Mouse (Mus musculus): ENCODE results near the gene Frmd4b. TPM values are rescaled to one million over a fixed set of nuclear protein-coding genes. Genes with fewer than 3 reads are reported as not detected.

Frmd4b gene
- total and polyA plus RNA-seq, 3 experiments, result 0.13 to 0.70 (median 0.13) TPM

GRCm38 (mm10) chr6:97400446-97400845, 216.9 kb downstream of the Frmd4b start:
- DNase-seq (ENCODE audit: extremely low read depth), result no peak
- H3K36me3 ChIP-seq (replicated peaks in 1 of 2; ENCODE audit: control insufficient read depth in 1 of 2, insufficient read depth in 1 of 2, low read length in 1 of 2), result no peaks in the 10 kb centered on the region
- no peaks in the 10 kb centered on the region for H3K9me3 ChIP-seq (replicated peaks; ENCODE audit: low read length)
- in situ Hi-C loops (cut with MboI; ENCODE audit: low pct_ligation_motif_present, low pct_unique_long_range_greater_than_20kb, low sequenced_read_pairs) (loop anchor here (10.0 kb wide), 1 partner anchor 106 kb away; no protein-coding TSS in a partner anchor), dilution Hi-C loops (cut with MboI; ENCODE audit: extremely low pct_ligation_motif_present, extremely low pct_unique_long_range_greater_than_20kb, low sequenced_read_pairs) (no loop called here)
- no peak overlapping the region for H3K4me3 ChIP-seq (replicated peaks in 1 of 3; ENCODE audit: low read depth in 2 of 3, low read length in 2 of 3, poor library complexity in 1 of 3)
- H3K4me2 ChIP-seq (ENCODE audit: insufficient read depth, low read depth, poor library complexity, severe bottlenecking), result no peak overlapping the region
- H3K27me3 ChIP-seq (replicated peaks), result no peaks in the 10 kb centered on the region
- H3K79me2 ChIP-seq (replicated peaks; ENCODE audit: control insufficient read depth, extremely low read depth, insufficient read depth, poor library complexity, severe bottlenecking), result no peaks in the 10 kb centered on the region
- TF ChIP-seq NRF1 (IDR thresholded peaks at IDR 0.05; ENCODE audit: low read depth, low read length), result no peak
- TF ChIP-seq MAZ (IDR thresholded peaks at IDR 0.05; ENCODE audit: low read depth, low read length), result no peak
- TF ChIP-seq ZNF384 (IDR thresholded peaks at IDR 0.05; ENCODE audit: low read depth, low read length), result no peak
- TF ChIP-seq ZMIZ1 (IDR thresholded peaks at IDR 0.05; ENCODE audit: low read depth, low read length), result no peak
- TF ChIP-seq TCF12 (IDR thresholded peaks at IDR 0.05; ENCODE audit: low read depth, low read length), result no peak
- no peak for TF ChIP-seq NELFE (IDR thresholded peaks at IDR 0.05; ENCODE audit: low read depth, low read length)
- no peak for TF ChIP-seq BHLHE40 (IDR thresholded peaks at IDR 0.05; ENCODE audit: low read depth, low read length)
- no peak for TF ChIP-seq CHD1 (IDR thresholded peaks at IDR 0.05; ENCODE audit: low read depth, low read length)
- TF ChIP-seq GABPA (IDR thresholded peaks at IDR 0.05; ENCODE audit: insufficient replicate concordance, low read depth, low read length), result no peak
- TF ChIP-seq E2F4 (IDR thresholded peaks at IDR 0.05; ENCODE audit: insufficient replicate concordance, low read depth, low read length), result no peak
- TF ChIP-seq HCFC1 (IDR thresholded peaks at IDR 0.05; ENCODE audit: low read depth, low read length), result no peak
- TF ChIP-seq ZC3H11A (IDR thresholded peaks at IDR 0.05; ENCODE audit: low read depth, low read length), result no peak
- no peak for TF ChIP-seq POLR2A (IDR thresholded peaks at IDR 0.05; ENCODE audit: low read depth, low read length)
- no peak for TF ChIP-seq ELF1 (IDR thresholded peaks at IDR 0.05; ENCODE audit: low read depth, low read length)
- TF ChIP-seq MYC (IDR thresholded peaks at IDR 0.05; ENCODE audit: low read depth, low read length), result no peak
- TF ChIP-seq JUN (IDR thresholded peaks at IDR 0.05; ENCODE audit: insufficient read depth, low read depth, low read length), result no peak
- no peak overlapping the region for H3K9ac ChIP-seq (ENCODE audit: insufficient read depth, low read depth)
- peaks cover 2 to 10% of the 10 kb centered on the region in 2 experiments; a peak in 3 of 4 replicates for H3K4me1 ChIP-seq (ENCODE audit: control insufficient read depth in 1 of 2, insufficient read depth in 2 of 2)
- H3K27ac ChIP-seq (ENCODE audit: insufficient read depth, low read depth), result no peak overlapping the region

GRCm38 (mm10) chr6:97397935-97398334, 219.4 kb downstream of the Frmd4b start:
- no peak overlapping the region for H3K4me3 ChIP-seq (replicated peaks in 1 of 3; ENCODE audit: low read depth in 2 of 3, low read length in 2 of 3, poor library complexity in 1 of 3)
- H3K9me3 ChIP-seq (replicated peaks; ENCODE audit: low read length), result no peaks in the 10 kb centered on the region
- no peaks in the 10 kb centered on the region for H3K79me2 ChIP-seq (replicated peaks; ENCODE audit: control insufficient read depth, extremely low read depth, insufficient read depth, poor library complexity, severe bottlenecking)
- H3K27ac ChIP-seq (ENCODE audit: insufficient read depth, low read depth), result no peak overlapping the region
- peaks cover 2 to 10% of the 10 kb centered on the region in 2 experiments; a peak in 3 of 4 replicates for H3K4me1 ChIP-seq (ENCODE audit: control insufficient read depth in 1 of 2, insufficient read depth in 2 of 2)
- no peak for DNase-seq (ENCODE audit: extremely low read depth)
- H3K27me3 ChIP-seq (replicated peaks), result no peaks in the 10 kb centered on the region
- no peak overlapping the region for H3K4me2 ChIP-seq (ENCODE audit: insufficient read depth, low read depth, poor library complexity, severe bottlenecking)
- no peaks in the 10 kb centered on the region for H3K36me3 ChIP-seq (replicated peaks in 1 of 2; ENCODE audit: control insufficient read depth in 1 of 2, insufficient read depth in 1 of 2, low read length in 1 of 2)
- dilution Hi-C loops (cut with MboI; ENCODE audit: extremely low pct_ligation_motif_present, extremely low pct_unique_long_range_greater_than_20kb, low sequenced_read_pairs) (no loop called here), in situ Hi-C loops (cut with MboI; ENCODE audit: low pct_ligation_motif_present, low pct_unique_long_range_greater_than_20kb, low sequenced_read_pairs) (no loop called here)
- TF ChIP-seq JUND (conservative IDR thresholded peaks at IDR 0.05; ENCODE audit: low read depth, low read length) (no peak), JUN (IDR thresholded peaks at IDR 0.05; ENCODE audit: insufficient read depth, low read depth, low read length) (no peak)
- H3K9ac ChIP-seq (ENCODE audit: insufficient read depth, low read depth), result no peak overlapping the region

Measured in CH12.LX (cell line).